Mouse (Mus musculus) MEL (cell line): ENCODE data around the gene Usp22. TPM values are rescaled to one million over a fixed set of nuclear protein-coding genes. Genes with fewer than 3 reads are reported as not detected.

Experiments
- DNase-seq: peaks from one replicate; pipeline ENCODE4 v3.0.0; 2011; ENCODE audit warnings: low read depth, low spot score
- H3K27ac ChIP-seq: 2 replicates; pipeline ENCODE4 v1.5.1; 2012; ENCODE audit warnings: low read depth, mild to moderate bottlenecking, control low read depth, low read length, moderate library complexity; ENCODE audit not compliant: control insufficient read depth
- H3K27me3 ChIP-seq, 2 experiments: fragments of 150-350 bp in 1 of 2; sonication (generic) in 1 of 2; 2 replicates each; pipeline ENCODE4 v1.6.1; 2012; ENCODE audit warnings: low read length in 2 of 2, mild to moderate bottlenecking in 2 of 2, improper control_type of control experiment in 1 of 2, moderate library complexity in 1 of 2; ENCODE audit not compliant: insufficient read depth in 2 of 2, control insufficient read depth in 1 of 2
- H3K36me3 ChIP-seq, 2 experiments: 2 replicates each; pipeline ENCODE4 v1.6.1; 2012 to 2014; ENCODE audit warnings: low read length in 2 of 2, improper control_type of control experiment in 1 of 2, inconsistent platforms in 1 of 2, mild to moderate bottlenecking in 1 of 2; ENCODE audit not compliant: insufficient read depth in 2 of 2, control insufficient read depth in 1 of 2
- H3K4me1 ChIP-seq, 2 experiments: fragments of 150-350 bp in 1 of 2; sonication (generic) in 1 of 2; 2 replicates each; pipeline ENCODE4 v1.6.1; 2012; ENCODE audit warnings: low read length in 2 of 2, improper control_type of control experiment in 1 of 2, mild to moderate bottlenecking in 1 of 2; ENCODE audit not compliant: insufficient read depth in 2 of 2, control insufficient read depth in 1 of 2
- H3K4me3 ChIP-seq, 2 experiments: fragments of 150-350 bp in 1 of 2; sonication (generic) in 1 of 2; 2 replicates each; pipeline ENCODE4 v1.5.1; 2012; ENCODE audit warnings: low read depth in 2 of 2, low read length in 2 of 2, mild to moderate bottlenecking in 2 of 2, moderate library complexity in 2 of 2, control low read depth in 1 of 2, improper control_type of control experiment in 1 of 2; ENCODE audit not compliant: control insufficient read depth in 1 of 2, insufficient read depth in 1 of 2
- H3K79me2 ChIP-seq: 2 replicates; pipeline ENCODE4 v1.6.1; 2012; ENCODE audit warnings: mild to moderate bottlenecking, low read length, moderate library complexity; ENCODE audit not compliant: control insufficient read depth, poor library complexity, insufficient read depth
- H3K9ac ChIP-seq: 2 replicates; pipeline ENCODE4 v1.6.1; 2012; ENCODE audit warnings: low read depth, mild to moderate bottlenecking, control low read depth, low read length, moderate library complexity; ENCODE audit not compliant: control insufficient read depth, poor library complexity, severe bottlenecking
- H3K9me3 ChIP-seq: fragments of 150-350 bp; sonication (generic); replicated peaks from 2 replicates; pipeline ENCODE4 v1.6.1; 2012; ENCODE audit warnings: mild to moderate bottlenecking, low read length, improper control_type of control experiment, moderate library complexity; ENCODE audit not compliant: insufficient read depth
- CHD1 ChIP-seq: IDR thresholded peaks from 2 replicates; pipeline ENCODE4 v1.6.1; 2012; ENCODE audit warnings: low read depth, mild to moderate bottlenecking, inconsistent platforms, low read length, improper control_type of control experiment
- CTCF ChIP-seq, 3 experiments: IDR thresholded peaks in 2 of 3; conservative IDR thresholded peaks in 1 of 3; 2 replicates each; pipeline ENCODE4 v1.5.1; 2011 to 2012; ENCODE audit warnings: low read length in 3 of 3, low read depth in 2 of 3, mild to moderate bottlenecking in 2 of 3, improper control_type of control experiment in 1 of 3, inconsistent platforms in 1 of 3, mixed read lengths in 1 of 3, moderate library complexity in 1 of 3; ENCODE audit not compliant: control insufficient read depth in 1 of 3, insufficient read depth in 1 of 3, poor library complexity in 1 of 3, severe bottlenecking in 1 of 3
- E2F4 ChIP-seq: IDR thresholded peaks from 2 replicates; pipeline ENCODE4 v1.6.1; 2011; ENCODE audit warnings: low read depth, low read length, improper control_type of control experiment, borderline replicate concordance
- EP300 ChIP-seq, 2 experiments: IDR thresholded peaks; 2 replicates each; pipeline ENCODE4 v1.6.1; 2011; ENCODE audit warnings: improper control_type of control experiment in 2 of 2, low read length in 2 of 2, low read depth in 1 of 2, mild to moderate bottlenecking in 1 of 2
- ETS1 ChIP-seq: IDR thresholded peaks from 2 replicates; pipeline ENCODE4 v1.6.1; 2012; ENCODE audit warnings: low read depth, mild to moderate bottlenecking, inconsistent platforms, low read length, improper control_type of control experiment, moderate library complexity
- GABPA ChIP-seq: IDR thresholded peaks from 2 replicates; pipeline ENCODE4 v1.6.1; 2012; ENCODE audit warnings: low read depth, mild to moderate bottlenecking, inconsistent platforms, low read length, improper control_type of control experiment, moderate library complexity
- HCFC1 ChIP-seq: IDR thresholded peaks from 2 replicates; pipeline ENCODE4 v1.6.1; 2012; ENCODE audit warnings: low read depth, mild to moderate bottlenecking, inconsistent platforms, low read length, improper control_type of control experiment, moderate library complexity
- JUND ChIP-seq: IDR thresholded peaks from 2 replicates; pipeline ENCODE4 v1.6.1; 2011; ENCODE audit warnings: low read depth, mild to moderate bottlenecking, improper control_type of control experiment, low read length
- MAFK ChIP-seq: IDR thresholded peaks from 2 replicates; pipeline ENCODE4 v1.6.1; 2011; ENCODE audit warnings: low read depth, mild to moderate bottlenecking, low read length, improper control_type of control experiment, borderline replicate concordance
- MAX ChIP-seq: IDR thresholded peaks from 2 replicates; pipeline ENCODE4 v1.6.1; 2011; ENCODE audit warnings: low read length, improper control_type of control experiment
- MXI1 ChIP-seq: IDR thresholded peaks from 2 replicates; pipeline ENCODE4 v1.6.1; 2011; ENCODE audit warnings: mild to moderate bottlenecking, low read depth, low read length, improper control_type of control experiment
- MYB ChIP-seq: IDR thresholded peaks from 2 replicates; pipeline ENCODE4 v1.6.1; 2011; ENCODE audit warnings: mild to moderate bottlenecking, low read depth, low read length, improper control_type of control experiment
- MYC ChIP-seq: IDR thresholded peaks from 2 replicates; pipeline ENCODE4 v1.6.1; 2011; ENCODE audit warnings: low read depth, mild to moderate bottlenecking, low read length, improper control_type of control experiment, moderate library complexity
- NELFE ChIP-seq: IDR thresholded peaks from 2 replicates; pipeline ENCODE4 v1.6.1; 2011; ENCODE audit warnings: low read depth, low read length, improper control_type of control experiment
- NRF1 ChIP-seq: IDR thresholded peaks from 2 replicates; pipeline ENCODE4 v1.6.1; 2014; ENCODE audit warnings: low read depth, mild to moderate bottlenecking, inconsistent platforms, low read length, improper control_type of control experiment, moderate library complexity; ENCODE audit not compliant: poor library complexity, insufficient read depth, severe bottlenecking
- POLR2AphosphoS2 ChIP-seq: IDR thresholded peaks from 2 replicates; pipeline ENCODE4 v1.6.1; 2011; ENCODE audit warnings: low read length, improper control_type of control experiment
- POLR2AphosphoS5 ChIP-seq: IDR thresholded peaks from 2 replicates; pipeline ENCODE4 v1.6.1; 2012; ENCODE audit warnings: low read depth, borderline replicate concordance, mild to moderate bottlenecking, inconsistent platforms, low read length, moderate library complexity, mixed read lengths
- RAD21 ChIP-seq: IDR thresholded peaks from 2 replicates; pipeline ENCODE4 v1.6.1; 2011; ENCODE audit warnings: mild to moderate bottlenecking, low read depth, low read length, improper control_type of control experiment
- RCOR1 ChIP-seq: IDR thresholded peaks from 2 replicates; pipeline ENCODE4 v1.6.1; 2012; ENCODE audit warnings: low read depth, mild to moderate bottlenecking, inconsistent platforms, low read length, improper control_type of control experiment
- TAL1 ChIP-seq: IDR thresholded peaks from 2 replicates; pipeline ENCODE4 v1.6.1; 2012; ENCODE audit warnings: mild to moderate bottlenecking, inconsistent platforms, low read length, moderate library complexity, mixed read lengths
- TBP ChIP-seq: IDR thresholded peaks from 2 replicates; pipeline ENCODE4 v1.8.0; 2011; ENCODE audit warnings: low read depth, low read length, improper control_type of control experiment
- ZC3H11A ChIP-seq: IDR thresholded peaks from 2 replicates; pipeline ENCODE4 v1.6.1; 2012; ENCODE audit warnings: low read depth, mild to moderate bottlenecking, inconsistent platforms, low read length, improper control_type of control experiment
- polyA plus RNA-seq, 2 experiments: library from polyadenylated mRNA; stranded (reverse) in 1 of 2; unstranded in 1 of 2; fragments of >175 nt in 1 of 2; fragments of >200 nt in 1 of 2; gene quantifications; 2 replicates each; pipeline versions ENCODE4 v1.2.1 to v1.2.4; 2012; ENCODE audit warnings: low replicate concordance in 2 of 2, low read depth in 1 of 2; ENCODE audit not compliant: insufficient read length in 2 of 2, insufficient read depth in 1 of 2, missing spikeins in 1 of 2
- total RNA-seq: library from RNA; depleted of rRNA; stranded (reverse); fragments of 300-350 nt; gene quantifications from 2 replicates; pipeline ENCODE4 v1.2.3, GENCODE M21; 2012

Gene Usp22
- total and polyA plus RNA-seq, 3 experiments: 36.5 to 646 (median 36.9) TPM

- TF ChIP-seq NRF1 (no peak), POLR2AphosphoS5 (no peak), CHD1 (no peak), MAFK (no peak), MYC (no peak)
- Histone ChIP-seq H3K79me2 (no peaks in the 10 kb centered on the region), H3K36me3 (no peaks in the 10 kb centered on the region), H3K4me1 (no peaks in the 10 kb centered on the region), H3K27me3 (peaks cover 0 to 2% of the 10 kb centered on the region in 2 experiments; a peak in 2 of 4 replicates), H3K9me3 (no peaks in the 10 kb centered on the region), H3K4me3 (no peak overlapping the region), H3K9ac (no peak overlapping the region), H3K27ac (no peak overlapping the region)
- DNase-seq: no peak
Observed at GRCm38 (mm10) chr11:61202810-61203209, 28.0 kb upstream of the Usp22 start.

DNA sequence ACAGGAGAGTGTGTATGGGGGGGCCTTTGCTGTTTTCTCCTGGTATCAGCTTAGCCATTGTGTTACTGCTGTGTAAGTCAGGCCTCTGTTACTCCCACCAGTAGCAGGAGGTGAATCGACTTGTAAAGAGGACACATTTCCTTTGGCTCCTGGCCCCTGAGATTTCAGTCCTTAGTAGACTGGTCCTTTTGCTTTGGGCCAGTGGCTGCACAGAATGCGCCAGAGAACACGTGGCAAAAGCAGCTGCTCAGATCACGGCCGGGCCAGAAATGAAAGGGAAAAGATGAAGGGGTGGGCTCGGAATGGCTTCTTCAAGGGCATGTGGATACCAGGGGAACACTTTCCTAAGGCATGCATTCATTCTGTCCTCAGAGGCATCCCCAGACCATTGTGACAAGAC, 27.3 kb upstream of the Usp22 start:
- H3K4me1 ChIP-seq: no peaks in the 10 kb centered on the region
- no peak overlapping the region for H3K9ac ChIP-seq
- no peak overlapping the region for H3K27ac ChIP-seq
- TF ChIP-seq CTCF (IDR thresholded peaks at IDR 0.05 in 2 of 3, conservative IDR thresholded peaks at IDR 0.05 in 1 of 3; ENCODE audit: control insufficient read depth in 1 of 3, insufficient read depth in 1 of 3, low read depth in 2 of 3, low read length in 3 of 3, poor library complexity in 1 of 3, severe bottlenecking in 1 of 3): no peak
- TF ChIP-seq, all 39 proteins: peak for 0
- no peaks in the 10 kb centered on the region for H3K9me3 ChIP-seq
- peaks cover 0 to 2% of the 10 kb centered on the region in 2 experiments; a peak in 2 of 4 replicates for H3K27me3 ChIP-seq
- no peaks in the 10 kb centered on the region for H3K36me3 ChIP-seq
- no peaks in the 10 kb centered on the region for H3K79me2 ChIP-seq
- no peak overlapping the region for H3K4me3 ChIP-seq
- no peak for DNase-seq

DNA sequence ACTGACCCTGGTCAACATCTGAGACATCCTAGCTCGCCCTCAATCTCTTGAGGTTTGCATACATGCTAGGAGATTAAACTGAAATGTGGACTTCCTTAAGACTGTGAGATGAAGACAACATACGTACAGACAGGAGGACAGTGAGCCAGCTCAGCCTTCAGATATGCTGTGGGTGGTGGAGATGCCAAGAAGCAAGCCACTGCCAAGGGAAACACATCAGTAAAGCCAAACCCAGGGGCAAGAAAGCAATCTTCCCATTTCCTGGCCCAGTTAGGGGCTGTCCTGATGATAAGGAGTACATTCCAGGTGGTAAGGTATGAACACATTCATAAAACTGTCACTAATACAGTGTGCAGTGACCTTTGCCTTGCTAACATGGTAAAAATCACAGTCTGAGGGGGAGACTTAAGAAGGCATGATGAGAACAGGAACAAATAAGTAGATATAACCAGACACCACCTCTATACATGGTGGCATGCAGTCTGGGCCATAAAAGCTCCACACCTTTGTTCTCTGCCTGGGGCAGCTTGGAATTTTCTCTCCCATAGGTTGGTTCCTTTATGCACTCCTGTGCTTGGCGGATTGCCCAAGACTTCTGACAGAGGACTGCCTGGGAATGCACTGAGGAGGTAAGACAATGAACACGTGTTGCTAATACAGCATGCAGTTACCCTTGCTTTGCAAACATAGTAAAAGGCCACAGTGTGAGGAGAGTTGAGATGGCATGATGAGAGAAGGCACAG, 24.9 kb upstream of the Usp22 start:
- TF ChIP-seq MAX (no peak), TBP (no peak), HCFC1 (no peak), EP300 (IDR thresholded peaks at IDR 0.05; ENCODE audit: low read depth in 1 of 2, low read length in 2 of 2) (no peak), TAL1 (no peak), GABPA (no peak), ZC3H11A (no peak), E2F4 (no peak), JUND (no peak), NRF1 (no peak), NELFE (no peak), RCOR1 (no peak), MXI1 (no peak), RAD21 (no peak), ETS1 (no peak), POLR2AphosphoS2 (no peak), MYC (no peak), MYB (no peak)

More for the DNA sequence above, 24.9 kb upstream of the Usp22 start:
- no peak overlapping the region for H3K9ac ChIP-seq
- H3K27ac ChIP-seq: no peak overlapping the region
- no peaks in the 10 kb centered on the region for H3K79me2 ChIP-seq
- peaks cover 3 to 5% of the 10 kb centered on the region in 2 experiments; a peak in 3 of 4 replicates for H3K27me3 ChIP-seq
- no peaks in the 10 kb centered on the region for H3K9me3 ChIP-seq
- H3K36me3 ChIP-seq: no peaks in the 10 kb centered on the region
- no peak for DNase-seq
- no peak overlapping the region for H3K4me3 ChIP-seq
- H3K4me1 ChIP-seq: no peaks in the 10 kb centered on the region
